Mouse (Mus musculus) embryonic facial prominence, embryonic 15.5 days (tissue): Measurements from ENCODE around the gene Il6st. TPM values are rescaled to one million over a fixed set of nuclear protein-coding genes. Genes with fewer than 3 reads are reported as not detected.

Experiments
- ATAC-seq: fragments of 200-750 bp; cut with Nextera tagmentation; 2 replicates; pipeline ENCODE4 v1.8.0; 2017; ENCODE audit warnings: low read depth, moderate TSS enrichment; ENCODE audit not compliant: insufficient number of reproducible peaks, low FRiP score, low TSS enrichment
- H3K27ac ChIP-seq: fragments of 300-500 bp; sonication (generic); replicated peaks from 2 replicates; pipeline ENCODE4 v1.5.1; 2015; ENCODE audit warnings: mild to moderate bottlenecking, inconsistent platforms
- H3K27me3 ChIP-seq: fragments of 300-500 bp; sonication (generic); 2 replicates; pipeline ENCODE4 v1.6.1; 2015; ENCODE audit warnings: inconsistent platforms
- H3K36me3 ChIP-seq: fragments of 300-500 bp; sonication (generic); 2 replicates; pipeline ENCODE4 v1.6.1; 2015; ENCODE audit warnings: mild to moderate bottlenecking, inconsistent platforms
- H3K4me1 ChIP-seq: fragments of 300-500 bp; sonication (generic); 2 replicates; pipeline ENCODE4 v1.6.1; 2015; ENCODE audit warnings: inconsistent platforms
- H3K4me2 ChIP-seq: fragments of 300-500 bp; sonication (generic); replicated peaks from 2 replicates; pipeline ENCODE4 v1.6.1; 2015; ENCODE audit warnings: mild to moderate bottlenecking, inconsistent platforms
- H3K4me3 ChIP-seq: fragments of 300-500 bp; sonication (generic); replicated peaks from 2 replicates; pipeline ENCODE4 v1.5.1; 2015; ENCODE audit warnings: mild to moderate bottlenecking, inconsistent platforms
- H3K9ac ChIP-seq: fragments of 300-500 bp; sonication (generic); 2 replicates; pipeline ENCODE4 v1.6.1; 2015; ENCODE audit warnings: inconsistent platforms
- H3K9me3 ChIP-seq: fragments of 300-500 bp; sonication (generic); replicated peaks from 2 replicates; pipeline ENCODE4 v1.6.1; 2016; ENCODE audit warnings: inconsistent platforms
- WGBS: fragments of 180-500 bp; shearing (Covaris S2); methylation state at CpG from one replicate; pipeline ENCODE4 v1.1.7; 2015; 5-methylcytosine and 5-hydroxymethylcytosine counted together
- polyA plus RNA-seq: library from polyadenylated mRNA; unstranded; fragments of >200 nt; fragmentation: Nextera tagmentation; extraction: Ambion mirVana; gene quantifications from 2 replicates; pipeline ENCODE4 v1.2.1, GENCODE M21; 2015

The Il6st gene
- polyA plus RNA-seq, 1 experiment from 2014 or later = 36.4 TPM

- H3K9ac ChIP-seq = no peak overlapping the region
- no peaks in the 10 kb centered on the region for H3K9me3 ChIP-seq
- ATAC-seq = no peak
- no peaks in the 10 kb centered on the region for H3K36me3 ChIP-seq
- no peak overlapping the region for H3K4me2 ChIP-seq
- H3K27me3 ChIP-seq = no peaks in the 10 kb centered on the region
- no peak overlapping the region for H3K27ac ChIP-seq
- H3K4me1 ChIP-seq = peaks cover 29% of the 10 kb centered on the region
- 70% methylated on average over 3 of the region's 3 CpGs for WGBS
- no peak overlapping the region for H3K4me3 ChIP-seq
Measured at GRCm38 (mm10) chr13:112466946-112467255, 3.0 kb downstream of the Il6st start.

DNA sequence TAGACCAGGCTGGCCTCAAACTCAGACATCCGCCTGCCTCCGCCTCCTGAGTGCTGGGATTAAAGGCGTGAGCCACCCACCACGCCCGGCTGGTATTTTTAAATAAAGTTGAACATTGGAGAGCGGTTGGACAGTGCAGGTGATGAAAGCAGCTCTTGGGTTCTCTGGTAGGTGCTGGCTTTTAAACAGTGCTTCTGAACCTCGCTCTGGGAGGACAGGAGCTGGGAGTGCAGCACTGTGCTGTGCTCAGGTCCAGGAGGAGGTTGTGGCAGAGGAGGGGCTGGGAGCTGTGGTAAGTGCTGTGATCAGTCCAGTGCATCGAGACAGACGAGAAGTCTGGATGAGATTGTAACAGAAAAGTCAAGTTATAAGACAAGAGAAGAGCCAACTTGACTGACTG is 3.5 kb downstream of the Il6st start:
- no peak overlapping the region for H3K4me2 ChIP-seq
- WGBS = 88% methylated on average over 9 of the region's 9 CpGs
- H3K27me3 ChIP-seq = no peaks in the 10 kb centered on the region
- H3K36me3 ChIP-seq = no peaks in the 10 kb centered on the region
- H3K27ac ChIP-seq = no peak overlapping the region
- peaks cover 29% of the 10 kb centered on the region for H3K4me1 ChIP-seq
- no peak overlapping the region for H3K4me3 ChIP-seq
- no peak overlapping the region for H3K9ac ChIP-seq
- no peak for ATAC-seq
- H3K9me3 ChIP-seq = no peaks in the 10 kb centered on the region

DNA sequence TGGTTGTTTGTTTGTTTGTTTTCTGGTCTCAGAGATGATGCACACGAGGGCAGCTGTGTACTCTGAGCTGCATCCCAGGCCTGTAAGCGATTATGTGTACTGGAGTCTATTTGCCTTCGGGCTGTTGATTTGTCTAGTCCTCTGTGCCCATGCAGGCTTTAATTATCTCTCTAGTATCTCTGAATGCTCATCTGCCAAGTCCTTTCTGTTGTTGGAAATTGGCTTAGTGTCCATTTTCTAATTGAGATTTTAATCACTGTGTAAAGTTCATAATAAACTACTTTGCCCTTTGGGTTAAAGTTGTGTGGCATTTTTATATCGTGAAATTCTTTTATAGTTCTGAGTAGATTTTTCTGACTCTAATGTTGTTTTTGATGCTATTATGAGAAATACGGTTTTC is 5.6 kb downstream of the Il6st start:
- Histone ChIP-seq H3K4me2 (no peak overlapping the region), H3K27ac (no peak overlapping the region), H3K4me3 (no peak overlapping the region), H3K9ac (no peak overlapping the region), H3K4me1 (peaks cover 25% of the 10 kb centered on the region), H3K36me3 (no peaks in the 10 kb centered on the region), H3K27me3 (no peaks in the 10 kb centered on the region), H3K9me3 (no peaks in the 10 kb centered on the region)
- no peak for ATAC-seq
- 64% methylated on average over 5 of the region's 5 CpGs for WGBS

DNA sequence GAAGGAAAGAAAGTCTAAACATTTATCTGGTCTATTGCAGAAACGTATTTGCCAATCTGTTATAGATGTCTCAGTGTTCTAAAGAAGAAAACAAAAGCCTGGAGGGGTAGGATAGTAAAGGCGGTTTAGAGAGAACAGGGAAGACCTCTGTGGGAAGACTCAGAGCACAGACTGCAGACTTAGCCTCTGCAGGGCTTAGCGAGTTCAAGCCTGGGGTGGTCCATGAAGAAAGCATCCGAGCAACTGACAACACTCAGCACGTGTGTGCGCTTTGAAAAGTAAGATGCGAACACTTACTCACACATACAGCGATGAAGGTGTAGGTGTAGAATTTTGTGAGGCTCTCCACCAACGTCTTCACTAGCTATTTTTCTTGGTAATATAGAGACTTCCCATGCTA is 7.3 kb downstream of the Il6st start:
- peaks cover 18% of the 10 kb centered on the region for H3K4me1 ChIP-seq
- H3K27ac ChIP-seq = peak overlapping the region; percentile 7; the same call in 1 of the 2 replicates
- H3K9ac ChIP-seq = no peak overlapping the region
- no peak for ATAC-seq
- H3K36me3 ChIP-seq = peaks cover 10% of the 10 kb centered on the region
- H3K4me2 ChIP-seq = no peak overlapping the region
- no peak overlapping the region for H3K4me3 ChIP-seq
- 79% methylated on average over 9 of the region's 9 CpGs for WGBS
- no peaks in the 10 kb centered on the region for H3K9me3 ChIP-seq
- no peaks in the 10 kb centered on the region for H3K27me3 ChIP-seq

GRCm38 (mm10) chr13:112472401-112473023 is 8.6 kb downstream of the Il6st start:
- no peak overlapping the region for H3K4me3 ChIP-seq
- WGBS = 89% methylated on average over 19 of the region's 19 CpGs

DNA sequence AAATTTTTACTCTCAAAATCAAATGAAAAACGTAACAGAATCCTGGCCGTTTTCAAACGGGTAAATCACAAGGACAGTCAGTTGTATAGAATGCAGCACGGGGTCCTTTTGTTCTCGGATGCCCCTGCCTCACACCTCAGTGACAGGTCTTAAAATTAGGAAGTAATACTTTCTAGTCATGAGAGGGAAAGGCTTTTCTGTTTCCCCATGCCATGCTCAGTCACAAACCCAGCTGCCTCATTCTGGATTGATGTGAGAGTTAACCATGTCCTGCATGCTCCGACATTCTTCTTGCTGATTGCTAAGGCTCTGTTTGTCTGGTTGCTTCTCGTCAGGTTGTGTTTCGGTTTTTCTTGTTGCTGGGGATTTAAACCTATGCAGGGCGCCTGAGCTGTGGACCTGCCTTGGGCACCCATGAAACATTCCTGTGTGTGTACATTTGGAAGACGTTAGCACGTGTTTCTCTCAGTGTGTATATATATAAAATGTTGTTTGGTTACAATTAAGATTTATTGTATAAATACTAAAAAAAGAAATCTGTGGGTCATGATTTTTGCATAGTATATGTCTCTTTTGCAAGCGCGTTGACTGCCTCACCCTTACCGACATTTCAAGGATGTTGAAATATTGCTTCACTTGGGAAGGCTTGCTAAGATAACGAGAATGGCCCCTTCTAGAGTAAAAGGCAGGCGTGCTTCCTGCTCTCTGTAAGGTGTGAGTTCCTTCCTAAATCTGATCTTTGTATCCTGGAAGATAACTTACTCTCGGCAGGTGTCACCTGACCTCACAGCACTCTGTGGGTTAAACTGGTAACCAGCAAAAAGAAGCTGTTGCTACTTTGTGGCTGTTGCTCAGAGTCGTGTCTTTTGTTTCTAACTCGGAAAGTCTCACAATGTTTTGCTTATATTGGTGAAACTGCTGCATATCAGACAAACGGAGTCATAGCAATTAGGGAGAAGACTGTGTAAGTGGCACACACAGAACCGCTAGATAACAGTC is 10.2 kb downstream of the Il6st start:
- Histone ChIP-seq H3K36me3 (peaks cover 21% of the 10 kb centered on the region), H3K4me2 (no peak overlapping the region), H3K9me3 (no peaks in the 10 kb centered on the region), H3K4me1 (0 out of 2 replicates have a peak, but pooled peaks cover 11% of the 10 kb centered on the region), H3K9ac (no peak overlapping the region), H3K27ac (no peak overlapping the region), H3K27me3 (no peaks in the 10 kb centered on the region), H3K4me3 (no peak overlapping the region)
- 68% methylated on average over 21 of the region's 21 CpGs for WGBS
- no peak for ATAC-seq

More at GRCm38 (mm10) chr13:112472401-112473023, 8.6 kb downstream of the Il6st start:
- Histone ChIP-seq H3K27ac (no peak overlapping the region), H3K4me1 (peaks cover 11% of the 10 kb centered on the region; the same call in 1 of the 2 replicates), H3K9me3 (no peaks in the 10 kb centered on the region), H3K9ac (no peak overlapping the region), H3K4me2 (no peak overlapping the region), H3K27me3 (no peaks in the 10 kb centered on the region), H3K36me3 (peaks cover 17% of the 10 kb centered on the region)
- no peak for ATAC-seq

- no peaks in the 10 kb centered on the region for H3K27me3 ChIP-seq
- no peak overlapping the region for H3K9ac ChIP-seq
- H3K4me1 ChIP-seq = no peaks in the 10 kb centered on the region
- H3K4me2 ChIP-seq = no peak overlapping the region
- no peak for ATAC-seq
- H3K27ac ChIP-seq = no peak overlapping the region
- H3K4me3 ChIP-seq = no peak overlapping the region
- 81% methylated on average over 7 of the region's 7 CpGs for WGBS
- no peaks in the 10 kb centered on the region for H3K9me3 ChIP-seq
- peaks cover 49% of the 10 kb centered on the region for H3K36me3 ChIP-seq
Measured at GRCm38 (mm10) chr13:112479032-112479431, 15.2 kb downstream of the Il6st start.

- Histone ChIP-seq H3K9me3 (no peaks in the 10 kb centered on the region), H3K27me3 (no peaks in the 10 kb centered on the region), H3K36me3 (peaks cover 56% of the 10 kb centered on the region), H3K27ac (no peak overlapping the region), H3K4me2 (no peak overlapping the region), H3K4me1 (no peaks in the 10 kb centered on the region), H3K9ac (no peak overlapping the region), H3K4me3 (no peak overlapping the region)
- no peak for ATAC-seq
- 89% methylated on average over 15 of the region's 15 CpGs for WGBS
Measured at GRCm38 (mm10) chr13:112479926-112480325, 16.1 kb downstream of the Il6st start.

DNA sequence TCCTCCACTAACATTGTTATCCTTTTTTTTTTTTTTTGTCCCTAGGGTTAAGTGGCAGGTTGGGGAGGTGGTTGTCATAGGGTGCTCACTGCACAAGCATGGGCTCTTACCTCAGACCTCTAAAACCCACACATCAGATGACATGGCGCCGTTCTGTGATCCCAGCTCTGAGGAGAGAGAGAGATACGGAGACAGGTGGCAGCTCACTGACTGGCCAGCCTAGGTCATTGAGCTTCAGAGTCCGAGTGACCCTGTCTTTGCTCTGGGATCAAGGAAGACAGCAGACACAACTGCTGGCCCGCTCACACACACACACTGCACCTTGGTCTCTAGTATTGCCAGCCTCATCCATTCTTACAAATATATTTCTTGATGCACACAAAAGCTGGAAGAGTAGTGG is 18.7 kb downstream of the Il6st start:
- Histone ChIP-seq H3K36me3 (peaks cover 62% of the 10 kb centered on the region), H3K4me1 (no peaks in the 10 kb centered on the region), H3K27ac (no peak overlapping the region), H3K9ac (no peak overlapping the region), H3K4me3 (no peak overlapping the region), H3K9me3 (no peaks in the 10 kb centered on the region), H3K4me2 (no peak overlapping the region), H3K27me3 (no peaks in the 10 kb centered on the region)
- ATAC-seq = no peak; the same call in 1 of the 2 replicates
- whole genome bisulfite sequencing = 85% methylated on average over 5 of the region's 5 CpGs

DNA sequence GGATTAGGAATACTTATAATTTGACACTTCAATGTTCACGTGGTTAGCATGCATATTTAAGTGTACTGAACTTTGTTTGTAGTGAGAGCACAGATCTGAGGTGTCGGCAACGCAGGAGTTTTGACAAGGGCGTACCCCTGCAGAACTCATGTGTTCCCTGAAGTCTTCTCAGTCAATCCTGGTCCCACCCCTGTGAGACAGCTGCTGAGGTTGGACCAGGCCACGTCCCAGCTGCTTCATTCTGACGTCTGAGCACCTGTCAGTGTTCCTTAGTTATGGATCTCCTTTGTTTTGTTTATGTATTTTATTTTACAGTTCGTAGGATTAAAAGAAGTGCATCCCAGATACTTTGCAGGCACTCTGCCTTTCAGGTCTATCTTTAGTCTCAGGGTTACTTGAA is 19.1 kb downstream of the Il6st start:
- WGBS = 70% methylated on average over 7 of the region's 7 CpGs
- H3K4me1 ChIP-seq = no peaks in the 10 kb centered on the region
- no peak overlapping the region for H3K27ac ChIP-seq
- H3K9me3 ChIP-seq = no peaks in the 10 kb centered on the region
- peaks cover 60% of the 10 kb centered on the region for H3K36me3 ChIP-seq
- H3K4me2 ChIP-seq = no peak overlapping the region
- ATAC-seq = no peak
- no peaks in the 10 kb centered on the region for H3K27me3 ChIP-seq
- no peak overlapping the region for H3K9ac ChIP-seq
- H3K4me3 ChIP-seq = no peak overlapping the region

DNA sequence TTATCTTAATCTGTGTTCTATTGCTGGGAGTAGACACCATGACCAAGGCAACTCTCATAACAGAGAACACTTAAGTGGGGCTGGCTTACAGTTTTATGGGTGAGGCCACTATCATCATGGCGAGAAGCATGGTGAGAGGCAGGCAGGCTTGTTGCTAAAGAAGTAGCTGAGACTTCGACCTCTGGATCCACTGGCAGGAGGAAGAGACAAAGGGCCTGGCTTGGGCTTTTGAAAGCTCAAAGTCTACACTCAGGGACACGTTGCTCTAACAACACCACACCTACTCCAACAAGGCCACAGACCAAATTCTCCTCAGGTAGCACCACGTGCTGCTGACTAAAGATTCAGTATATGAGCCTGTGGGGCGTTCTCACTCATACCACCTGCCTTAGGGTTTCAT is 22.4 kb downstream of the Il6st start:
- 96% methylated on average over 5 of the region's 5 CpGs for WGBS
- no peak overlapping the region for H3K9ac ChIP-seq
- H3K27ac ChIP-seq = no peak overlapping the region
- H3K4me2 ChIP-seq = no peak overlapping the region
- no peaks in the 10 kb centered on the region for H3K27me3 ChIP-seq
- ATAC-seq = no peak
- no peaks in the 10 kb centered on the region for H3K9me3 ChIP-seq
- H3K4me1 ChIP-seq = no peaks in the 10 kb centered on the region
- no peak overlapping the region for H3K4me3 ChIP-seq
- peaks cover 66% of the 10 kb centered on the region for H3K36me3 ChIP-seq
